ENCODE assay signal across 7 mouse cellular contexts in the genomic region with DNA sequence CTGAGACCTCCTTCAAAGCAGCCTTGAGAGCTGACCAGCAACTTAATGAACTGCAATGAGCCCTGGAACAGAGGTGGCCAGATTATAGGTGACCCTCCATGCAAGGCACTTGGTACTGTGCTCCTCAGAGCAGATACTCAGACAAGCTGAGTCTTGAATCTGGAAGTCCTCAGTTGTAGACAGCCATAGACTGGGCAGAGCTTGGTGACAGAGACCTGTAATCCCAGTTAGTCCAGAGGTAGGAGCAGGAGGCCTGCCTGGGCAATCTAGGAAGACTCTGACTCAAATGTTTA.
DNase-seq lines count a peak whose midpoint lies in the region; ATAC-seq lines count a peak whose summit lies in the region.

No protein-coding gene starts in this region.

- ATAC-seq in lung, embryonic 15.5 days (ENCODE audit: borderline replicate concordance, extremely low read depth, low FRiP score, low TSS enrichment) = peak; percentile 64; the same call in 1 of the 2 replicates
- peak; percentile 34 for ATAC-seq in embryonic facial prominence, embryonic 14.5 days (ENCODE audit: low read depth)
- ATAC-seq in intestine, embryonic 14.5 days (replicated peaks; ENCODE audit: low FRiP score, low TSS enrichment, low read depth) = peak; percentile 41
- no peak; the same call in 1 of the 2 replicates for ATAC-seq in neural tube, embryonic 14.5 days (ENCODE audit: low read depth)
- no peak for ATAC-seq in inflammation-experienced regulatory T-cells, adult 6 months

- peak overlapping the region; percentile 85 for H3K4me2 ChIP-seq in lung, embryonic 15.5 days
- peak overlapping the region; percentile 89 for H3K4me2 ChIP-seq in embryonic facial prominence, embryonic 14.5 days (ENCODE audit: low read depth, low read length)
- peak overlapping the region; percentile 80 for H3K4me2 ChIP-seq in intestine, embryonic 14.5 days (ENCODE audit: low read length)
- peak overlapping the region; percentile 44; the same call in 1 of the 2 replicates for H3K4me2 ChIP-seq in neural tube, embryonic 14.5 days (ENCODE audit: low read depth, low read length)

- no peaks in the 10 kb centered on the region for H3K9me3 ChIP-seq in lung, embryonic 15.5 days
- no peaks in the 10 kb centered on the region for H3K9me3 ChIP-seq in embryonic facial prominence, embryonic 14.5 days (ENCODE audit: control insufficient read depth, low read length)
- no peaks in the 10 kb centered on the region for H3K9me3 ChIP-seq in intestine, embryonic 14.5 days (ENCODE audit: control insufficient read depth, low read length)
- no peaks in the 10 kb centered on the region for H3K9me3 ChIP-seq in neural tube, embryonic 14.5 days (ENCODE audit: control insufficient read depth, low read length)

- H3K4me3 ChIP-seq in lung, embryonic 15.5 days = peak overlapping the region; percentile 60
- H3K4me3 ChIP-seq in embryonic facial prominence, embryonic 14.5 days (ENCODE audit: low read depth, low read length) = peak overlapping the region; percentile 55
- H3K4me3 ChIP-seq in intestine, embryonic 14.5 days (ENCODE audit: low read depth, low read length) = peak overlapping the region; percentile 53; the same call in 1 of the 2 replicates
- no peak overlapping the region for H3K4me3 ChIP-seq in neural tube, embryonic 14.5 days (ENCODE audit: low read depth, low read length)

- DNase-seq in lung, adult 18-20 months = no peak
- no peak for DNase-seq in embryonic facial prominence, embryonic 14.5 days (ENCODE audit: low spot score)
- no peak for DNase-seq in intestine, embryonic 14.5 days (ENCODE audit: low spot score)
- no peak for DNase-seq in urinary bladder, postnatal 4 days (ENCODE audit: low spot score in 2 of 2)

- no peaks in the 10 kb centered on the region for H3K27me3 ChIP-seq in lung, embryonic 15.5 days
- H3K27me3 ChIP-seq in embryonic facial prominence, embryonic 14.5 days (replicated peaks; ENCODE audit: control insufficient read depth, insufficient read depth, low read length) = no peaks in the 10 kb centered on the region
- no peaks in the 10 kb centered on the region for H3K27me3 ChIP-seq in intestine, embryonic 14.5 days (replicated peaks; ENCODE audit: control insufficient read depth, insufficient read depth, low read length)
- H3K27me3 ChIP-seq in neural tube, embryonic 14.5 days (ENCODE audit: control insufficient read depth, insufficient read depth, low read length) = no peaks in the 10 kb centered on the region

- peak overlapping the region; percentile 62; the same call in 1 of the 2 replicates for H3K9ac ChIP-seq in lung, embryonic 15.5 days
- peak overlapping the region; percentile 68 for H3K9ac ChIP-seq in embryonic facial prominence, embryonic 14.5 days (ENCODE audit: low read depth, low read length)
- H3K9ac ChIP-seq in intestine, embryonic 14.5 days (ENCODE audit: low read length) = peak overlapping the region; percentile 2; the same call in 1 of the 2 replicates
- no peak overlapping the region for H3K9ac ChIP-seq in neural tube, embryonic 14.5 days (replicated peaks; ENCODE audit: low read depth, low read length)

- no peaks in the 10 kb centered on the region for H3K36me3 ChIP-seq in lung, embryonic 15.5 days
- no peaks in the 10 kb centered on the region for H3K36me3 ChIP-seq in embryonic facial prominence, embryonic 14.5 days (ENCODE audit: control insufficient read depth, insufficient read depth, low read length)
- no peaks in the 10 kb centered on the region for H3K36me3 ChIP-seq in intestine, embryonic 14.5 days (ENCODE audit: control insufficient read depth, insufficient read depth, low read length)
- H3K36me3 ChIP-seq in neural tube, embryonic 14.5 days (ENCODE audit: control insufficient read depth, insufficient read depth, low read length) = no peaks in the 10 kb centered on the region

- H3K4me1 ChIP-seq in lung, embryonic 15.5 days = peaks cover 15% of the 10 kb centered on the region
- H3K4me1 ChIP-seq in embryonic facial prominence, embryonic 14.5 days (ENCODE audit: control insufficient read depth, insufficient read depth, low read length) = peaks cover 9% of the 10 kb centered on the region; the same call in 1 of the 2 replicates
- peaks cover 12% of the 10 kb centered on the region for H3K4me1 ChIP-seq in intestine, embryonic 14.5 days (replicated peaks; ENCODE audit: control insufficient read depth, insufficient read depth, low read length)
- peaks cover 4% of the 10 kb centered on the region; the same call in 1 of the 2 replicates for H3K4me1 ChIP-seq in neural tube, embryonic 14.5 days (ENCODE audit: control insufficient read depth, insufficient read depth, low read length)

- peak overlapping the region; percentile 93 for H3K27ac ChIP-seq in lung, embryonic 15.5 days
- H3K27ac ChIP-seq in embryonic facial prominence, embryonic 14.5 days (replicated peaks; ENCODE audit: low read depth, low read length) = peak overlapping the region; percentile 87
- H3K27ac ChIP-seq in intestine, embryonic 14.5 days (ENCODE audit: low read depth) = peak overlapping the region; percentile 86
- no peak overlapping the region for H3K27ac ChIP-seq in neural tube, embryonic 14.5 days (ENCODE audit: low read depth, low read length)

Comparison
In these comparisons a context has a peak if more than half of its experiments do, and no peak if none do; other contexts are left out.
1. ATAC-seq: peak in lung, embryonic 15.5 days (single experiment), embryonic facial prominence, embryonic 14.5 days (single experiment) and intestine, embryonic 14.5 days (single experiment); none in neural tube, embryonic 14.5 days (single experiment) and inflammation-experienced regulatory T-cells, adult 6 months (single experiment).
2. Peak in every context shown above with its lines, with median percentiles within 50 percentile points of each other: H3K4me2 ChIP-seq.